Mouse (Mus musculus) MEL (cell line): ENCODE results near the gene Dedd.
"Not testable (repeated sequence)": the region's sequence is repeated elsewhere in the genome, so short reads cannot be mapped to it uniquely, and the experiment has no call there.

Experiments
- CTCF ChIP-seq, 3 experiments: IDR thresholded peaks in 2 of 3; conservative IDR thresholded peaks in 1 of 3; 2 replicates each; pipeline ENCODE4 v1.5.1; 2011 to 2012; ENCODE audit warnings: low read length in 3 of 3, low read depth in 2 of 3, mild to moderate bottlenecking in 2 of 3, improper control_type of control experiment in 1 of 3, inconsistent platforms in 1 of 3, mixed read lengths in 1 of 3, moderate library complexity in 1 of 3; ENCODE audit not compliant: control insufficient read depth in 1 of 3, insufficient read depth in 1 of 3, poor library complexity in 1 of 3, severe bottlenecking in 1 of 3
- GABPA ChIP-seq: IDR thresholded peaks from 2 replicates; pipeline ENCODE4 v1.6.1; 2012; ENCODE audit warnings: low read depth, mild to moderate bottlenecking, inconsistent platforms, low read length, improper control_type of control experiment, moderate library complexity
- MAZ ChIP-seq: IDR thresholded peaks from 2 replicates; pipeline ENCODE4 v1.6.1; 2012; ENCODE audit warnings: low read depth, mild to moderate bottlenecking, inconsistent platforms, low read length, improper control_type of control experiment
- MXI1 ChIP-seq: IDR thresholded peaks from 2 replicates; pipeline ENCODE4 v1.6.1; 2011; ENCODE audit warnings: mild to moderate bottlenecking, low read depth, low read length, improper control_type of control experiment
- POLR2A ChIP-seq, 2 experiments: IDR thresholded peaks; 2 replicates each; pipeline ENCODE4 v1.6.1; 2011 to 2012; ENCODE audit warnings: low read length in 2 of 2, mild to moderate bottlenecking in 2 of 2, control low read depth in 1 of 2, improper control_type of control experiment in 1 of 2, low read depth in 1 of 2, moderate library complexity in 1 of 2; ENCODE audit not compliant: control insufficient read depth in 1 of 2, insufficient read depth in 1 of 2, poor library complexity in 1 of 2
- TAL1 ChIP-seq: IDR thresholded peaks from 2 replicates; pipeline ENCODE4 v1.6.1; 2012; ENCODE audit warnings: mild to moderate bottlenecking, inconsistent platforms, low read length, moderate library complexity, mixed read lengths
- TBP ChIP-seq: IDR thresholded peaks from 2 replicates; pipeline ENCODE4 v1.8.0; 2011; ENCODE audit warnings: low read depth, low read length, improper control_type of control experiment
- TCF12 ChIP-seq: IDR thresholded peaks from 2 replicates; pipeline ENCODE4 v1.6.1; 2014; ENCODE audit warnings: low read depth, mild to moderate bottlenecking, inconsistent platforms, low read length, improper control_type of control experiment, moderate library complexity
- USF1 ChIP-seq: IDR thresholded peaks from 2 replicates; pipeline ENCODE4 v1.6.1; 2014; ENCODE audit warnings: low read depth, mild to moderate bottlenecking, inconsistent platforms, low read length, improper control_type of control experiment, moderate library complexity
- USF2 ChIP-seq, 2 experiments: IDR thresholded peaks; 2 replicates each; pipeline ENCODE4 v1.6.1; 2011 to 2012; ENCODE audit warnings: improper control_type of control experiment in 2 of 2, low read length in 2 of 2, borderline replicate concordance in 1 of 2, inconsistent platforms in 1 of 2, low read depth in 1 of 2, mild to moderate bottlenecking in 1 of 2; ENCODE audit not compliant: insufficient read depth in 1 of 2

GRCm38 (mm10) chr1:171326588-171326987 lies 2.4 kb upstream of the Dedd start:
- not testable (repeated sequence) for TF ChIP-seq GABPA; POLR2A (IDR thresholded peaks at IDR 0.05; ENCODE audit: control insufficient read depth in 1 of 2, insufficient read depth in 1 of 2, low read depth in 1 of 2, low read length in 2 of 2, poor library complexity in 1 of 2); TCF12; CTCF (IDR thresholded peaks at IDR 0.05 in 2 of 3, conservative IDR thresholded peaks at IDR 0.05 in 1 of 3; ENCODE audit: control insufficient read depth in 1 of 3, insufficient read depth in 1 of 3, low read depth in 2 of 3, low read length in 3 of 3, poor library complexity in 1 of 3, severe bottlenecking in 1 of 3); USF2 (IDR thresholded peaks at IDR 0.05; ENCODE audit: borderline replicate concordance in 1 of 2, insufficient read depth in 1 of 2, low read depth in 1 of 2, low read length in 2 of 2); TAL1; USF1; MXI1; TBP; MAZ
